In genomic region chr10:41250045-41250748, GRCm38 (mm10) we compare ENCODE assay signal across 25 mouse cellular contexts. TPM values are rescaled to one million over a fixed set of nuclear protein-coding genes. Genes with fewer than 3 reads are reported as not detected.
DNase-seq lines count a peak whose midpoint lies in the region; ATAC-seq lines count a peak whose summit lies in the region.
"Had no signal": no experiment of that assay in that cellular context is flagged by ENCODE, and none has a peak within 500 bp of the region (broad histone marks: within the 10 kb centered on the region; RNA-seq: fewer than 3 reads in every experiment).

No protein-coding gene starts in this region.

- ATAC-seq in limb, embryonic 13.5 days (ENCODE audit: low FRiP score, low read depth): peak; percentile 85
- ATAC-seq: forebrain, postnatal 0 days had no signal

- H3K9me3 ChIP-seq in heart, embryonic 10.5 days: no peaks in the 10 kb centered on the region
- 0 out of 2 replicates have a peak, but pooled peaks cover 3% of the 10 kb centered on the region for H3K9me3 ChIP-seq in embryonic facial prominence, embryonic 10.5 days
- no peaks in the 10 kb centered on the region for H3K9me3 ChIP-seq in limb, embryonic 13.5 days

- no peak overlapping the region for H3K4me3 ChIP-seq in heart, embryonic 10.5 days
- no peak overlapping the region for H3K4me3 ChIP-seq in embryonic facial prominence, embryonic 10.5 days
- H3K4me3 ChIP-seq in limb, embryonic 13.5 days: no peak overlapping the region
- H3K4me3 ChIP-seq: gastrocnemius, adult 2 months had no signal

- no peak overlapping the region for H3K9ac ChIP-seq in limb, embryonic 13.5 days
- H3K9ac ChIP-seq: forebrain, postnatal 0 days had no signal

- 0 out of 2 replicates have a peak overlapping the region, but pooled peaks have one; percentile 47 for H3K27ac ChIP-seq in heart, embryonic 10.5 days
- H3K27ac ChIP-seq in embryonic facial prominence, embryonic 10.5 days (replicated peaks): peak overlapping the region; percentile 70
- peak overlapping the region; percentile 10; the same call in 1 of the 2 replicates for H3K27ac ChIP-seq in limb, embryonic 13.5 days
- H3K27ac ChIP-seq: gastrocnemius, adult 2 months had no signal

- no peak for DNase-seq in heart, embryonic 10.5 days (ENCODE audit: low spot score)
- no peak for DNase-seq in heart, adult 18-20 months
- peak; percentile 1 for DNase-seq in Muller cell, postnatal 12 days (ENCODE audit: inconsistent ontology term)
- DNase-seq in embryonic facial prominence, embryonic 10.5 days (ENCODE audit: low spot score): peak; percentile 54
- no peak for DNase-seq in cerebellum, postnatal 36 days
- DNase-seq in left cerebral cortex, adult 18-20 months (ENCODE audit: low spot score in 2 of 2): no peak
- DNase-seq: adrenal gland, postnatal 25 days; cerebellum, adult 11 months; cerebellum, postnatal 10 days; forebrain, postnatal 0 days; gastrocnemius, adult 2 months; heart, postnatal 4 days; kidney, adult 2 months; kidney, postnatal 25 days; left cerebral cortex, postnatal 4 days; lung, adult 18-20 months; lung, postnatal 36 days; thymus, adult 18-20 months had no signal

- H3K4me1 ChIP-seq in heart, embryonic 10.5 days: peaks cover 29% of the 10 kb centered on the region
- peaks cover 25% of the 10 kb centered on the region for H3K4me1 ChIP-seq in embryonic facial prominence, embryonic 10.5 days
- H3K4me1 ChIP-seq in limb, embryonic 13.5 days: peaks cover 15% of the 10 kb centered on the region

- H3K4me2 ChIP-seq in limb, embryonic 13.5 days (replicated peaks): no peak overlapping the region

- H3K36me3 ChIP-seq in heart, embryonic 10.5 days: peaks cover 27% of the 10 kb centered on the region
- peaks cover 10% of the 10 kb centered on the region; the same call in 1 of the 2 replicates for H3K36me3 ChIP-seq in embryonic facial prominence, embryonic 10.5 days (replicated peaks)
- peaks cover 9% of the 10 kb centered on the region for H3K36me3 ChIP-seq in limb, embryonic 13.5 days

- WGBS in heart, embryonic 10.5 days: 71% methylated on average over 8 of the region's 8 CpGs
- WGBS in embryonic facial prominence, embryonic 10.5 days: 39% methylated on average over 8 of the region's 8 CpGs
- 23% methylated on average over 8 of the region's 8 CpGs for WGBS in limb, embryonic 13.5 days

- no peaks in the 10 kb centered on the region for H3K27me3 ChIP-seq in heart, embryonic 10.5 days (ENCODE audit: insufficient read depth, poor library complexity, severe bottlenecking)
- H3K27me3 ChIP-seq in embryonic facial prominence, embryonic 10.5 days (replicated peaks; ENCODE audit: low read depth, poor library complexity, severe bottlenecking): no peaks in the 10 kb centered on the region
- H3K27me3 ChIP-seq in limb, embryonic 13.5 days: no peaks in the 10 kb centered on the region
- H3K27me3 ChIP-seq: CH12.LX had no signal

RNA-seq across cellular contexts. Expression of gene Fig4, which starts 52.9 kb away (rescaled TPM):
- 28.7 and 43.6 TPM in 2 replicates for polyA plus RNA-seq in heart, embryonic 10.5 days (2016; fragmentation: Nextera tagmentation; extraction: Ambion mirVana)
- total RNA-seq in heart, adult 18-20 months (2021): 10 to 100 TPM; 28.6 to 28.9 TPM
- 14.2 and 14.5 TPM in 2 replicates for polyA plus RNA-seq in embryonic facial prominence, embryonic 10.5 days (2016; fragmentation: Nextera tagmentation; extraction: Ambion mirVana)
- polyA plus RNA-seq in limb, embryonic 13.5 days (2015; fragmentation: Nextera tagmentation; extraction: Ambion mirVana): 14.9 and 16.0 TPM in 2 replicates
- 10 to 100 TPM; 25.4 to 27.2 TPM for total RNA-seq in left cerebral cortex, adult 18-20 months (2021)

RNA-seq across cellular contexts. Expression of gene Ak9, which starts 53.6 kb away (rescaled TPM):
- polyA plus RNA-seq in heart, embryonic 10.5 days (2016; fragmentation: Nextera tagmentation; extraction: Ambion mirVana): 0.03 and 0.06 TPM in 2 replicates
- total RNA-seq in heart, adult 18-20 months (2021): under 1 TPM in 1 of 2 experiments, not detected in 1; 0.05 TPM
- 0.04 and 0.05 TPM in 2 replicates for polyA plus RNA-seq in embryonic facial prominence, embryonic 10.5 days (2016; fragmentation: Nextera tagmentation; extraction: Ambion mirVana)
- not detected in 2 replicates for polyA plus RNA-seq in limb, embryonic 13.5 days (2015; fragmentation: Nextera tagmentation; extraction: Ambion mirVana)
- under 1 TPM in 1 of 2 experiments, not detected in 1; 0.07 TPM for total RNA-seq in left cerebral cortex, adult 18-20 months (2021)
- total RNA-seq: gastrocnemius, adult 2 months; megakaryocyte-erythroid progenitor cell, adult 5-6 weeks; MEL had no signal
- polyA plus RNA-seq: neural tube, embryonic 11.5 days; stomach, embryonic 14.5 days; urinary bladder, adult 2 months had no signal

Comparison
In these comparisons a context has a peak if more than half of its experiments do, and no peak if none do; other contexts are left out.
1. DNase-seq: peak in Muller cell, postnatal 12 days (single experiment) and embryonic facial prominence, embryonic 10.5 days (single experiment); none in heart, embryonic 10.5 days (single experiment), heart, adult 18-20 months (0 of 2), cerebellum, postnatal 36 days (0 of 2) and left cerebral cortex, adult 18-20 months (0 of 2).
2. H3K27ac ChIP-seq: peak in every context shown above with its lines; median percentile 70 in embryonic facial prominence, embryonic 10.5 days; 47 in heart, embryonic 10.5 days; 10 in limb, embryonic 13.5 days.